Mouse (Mus musculus) midbrain, embryonic 12.5 days (tissue): ENCODE measurements at regions not wholly inside any gene's neighbourhood (a gene's known extent, or its start where the extent isn't known, plus 50 kb on each side); places are given as distances from the start of the nearest gene placed in this dataset.
A peak's percentile ranks its signal among the peaks of the same experiment; 100 is the strongest.

Source experiments
- ATAC-seq: fragments of 200-750 bp; cut with Nextera tagmentation; 2 replicates; pipeline ENCODE4 v1.8.0; 2017; ENCODE audit warnings: low read depth, moderate TSS enrichment, moderate library complexity; ENCODE audit not compliant: low FRiP score
- H3K27ac ChIP-seq: fragments of 300-500 bp; sonication (generic); replicated peaks from 2 replicates; pipeline ENCODE4 v1.5.1; 2016; ENCODE audit warnings: mild to moderate bottlenecking
- H3K27me3 ChIP-seq: fragments of 300-500 bp; sonication (generic); 2 replicates; pipeline ENCODE4 v1.6.1; 2016; ENCODE audit warnings: mild to moderate bottlenecking
- H3K36me3 ChIP-seq: fragments of 300-500 bp; sonication (generic); 2 replicates; pipeline ENCODE4 v1.6.1; 2016
- H3K4me1 ChIP-seq: fragments of 300-500 bp; sonication (generic); 2 replicates; pipeline ENCODE4 v1.6.1; 2016
- H3K4me2 ChIP-seq: fragments of 300-500 bp; sonication (generic); replicated peaks from 2 replicates; pipeline ENCODE4 v1.6.1; 2016; ENCODE audit warnings: mild to moderate bottlenecking, moderate library complexity
- H3K4me3 ChIP-seq: fragments of 300-500 bp; sonication (generic); 2 replicates; pipeline ENCODE4 v1.5.1; 2016; ENCODE audit warnings: mild to moderate bottlenecking
- H3K9ac ChIP-seq: fragments of 300-500 bp; sonication (generic); replicated peaks from 2 replicates; pipeline ENCODE4 v1.6.1; 2016; ENCODE audit warnings: mild to moderate bottlenecking, moderate library complexity
- H3K9me3 ChIP-seq: fragments of 300-500 bp; sonication (generic); 2 replicates; pipeline ENCODE4 v1.6.1; 2016; ENCODE audit warnings: mild to moderate bottlenecking
- WGBS: fragments of 180-500 bp; shearing (Covaris S2); methylation state at CpG from one replicate; pipeline ENCODE4 v1.1.7; 2016; 5-methylcytosine and 5-hydroxymethylcytosine counted together

DNA sequence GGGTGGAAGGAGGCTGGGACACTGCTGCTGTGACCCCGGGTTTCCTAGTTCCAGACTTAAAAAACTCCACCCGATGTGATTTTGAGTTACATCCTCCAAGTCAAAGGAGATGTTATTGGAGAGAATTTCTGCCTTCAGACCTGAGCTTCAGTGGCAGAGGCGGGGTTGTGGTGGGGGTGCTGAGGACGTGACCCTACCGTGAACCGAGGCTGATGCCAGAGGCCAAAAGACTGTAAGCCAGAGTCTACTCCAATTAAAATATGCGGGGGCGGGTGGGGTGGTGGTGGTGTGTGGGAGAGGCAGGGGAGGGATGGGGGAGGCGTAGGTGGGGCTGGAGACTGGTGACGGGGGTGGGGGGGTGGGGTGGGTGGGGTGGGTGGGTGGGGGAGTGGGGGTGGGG lies 145.1 kb upstream of the Zfp64 start:
- H3K4me1 ChIP-seq, result no peaks in the 10 kb centered on the region
- H3K27ac ChIP-seq, result no peak overlapping the region
- no peak overlapping the region for H3K4me2 ChIP-seq
- H3K36me3 ChIP-seq, result no peaks in the 10 kb centered on the region
- WGBS, result 88% methylated on average over 10 of the region's 10 CpGs
- H3K4me3 ChIP-seq, result no peak overlapping the region
- no peak for ATAC-seq
- H3K9me3 ChIP-seq, result peaks cover 6% of the 10 kb centered on the region; the same call in 1 of the 2 replicates
- no peak overlapping the region for H3K9ac ChIP-seq
- H3K27me3 ChIP-seq, result no peaks in the 10 kb centered on the region

DNA sequence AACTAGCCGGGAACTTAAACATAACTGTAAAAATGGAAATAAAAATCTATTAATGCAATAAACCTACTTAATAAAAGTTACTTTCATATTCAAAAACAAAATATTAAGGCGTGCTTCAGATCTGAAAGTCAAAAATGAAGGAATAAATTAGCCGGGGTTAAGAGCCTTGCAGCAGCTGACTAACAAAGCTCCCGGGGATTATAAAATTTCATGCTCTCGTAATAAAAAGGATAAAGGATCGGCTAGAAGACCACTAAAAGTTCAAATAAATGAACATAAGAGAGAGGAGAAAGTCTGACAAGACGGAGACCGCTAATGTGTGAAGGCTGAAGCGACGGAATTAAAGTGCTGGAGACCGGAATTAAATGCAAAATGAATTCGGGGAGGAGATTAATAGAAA lies 144.3 kb upstream of the Zfp64 start:
- no peak overlapping the region for H3K4me2 ChIP-seq
- ATAC-seq, result no peak
- H3K27me3 ChIP-seq, result no peaks in the 10 kb centered on the region
- no peak overlapping the region for H3K9ac ChIP-seq
- WGBS, result 53% methylated on average over 12 of the region's 12 CpGs
- peaks cover 1% of the 10 kb centered on the region; the same call in 1 of the 2 replicates for H3K4me1 ChIP-seq
- H3K27ac ChIP-seq, result no peak overlapping the region
- H3K9me3 ChIP-seq, result peaks cover 6% of the 10 kb centered on the region; the same call in 1 of the 2 replicates
- H3K36me3 ChIP-seq, result no peaks in the 10 kb centered on the region
- H3K4me3 ChIP-seq, result no peak overlapping the region

DNA sequence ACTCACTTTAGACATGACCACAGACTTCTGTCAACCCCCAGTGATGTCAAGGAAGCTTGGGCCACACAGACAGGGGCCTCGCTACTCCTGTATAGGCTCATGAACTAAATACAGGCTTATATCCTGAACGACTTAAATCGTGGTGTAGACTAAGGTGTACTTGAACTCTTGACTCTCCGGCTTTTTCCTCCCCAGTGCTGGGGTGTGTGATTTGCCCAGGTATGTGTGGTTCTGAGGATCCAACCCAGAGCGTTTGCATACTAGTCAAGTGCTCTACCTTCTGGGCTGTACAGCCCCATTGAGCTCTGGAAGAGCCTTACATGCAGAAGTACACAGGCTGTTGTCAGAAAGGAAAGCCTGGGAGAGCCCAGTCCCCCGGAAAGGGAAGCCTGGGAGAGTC lies 143.2 kb upstream of the Zfp64 start:
- 91% methylated on average over 6 of the region's 6 CpGs for WGBS

GRCm38 (mm10) chr2:169094011-169094754 lies 138.8 kb upstream of the Zfp64 start:
- H3K4me1 ChIP-seq, result peaks cover 10% of the 10 kb centered on the region
- no peak overlapping the region for H3K27ac ChIP-seq
- H3K9me3 ChIP-seq, result 0 out of 2 replicates have a peak, but pooled peaks cover 8% of the 10 kb centered on the region
- no peak overlapping the region for H3K4me3 ChIP-seq
- no peak overlapping the region for H3K9ac ChIP-seq
- 0 out of 2 replicates have a peak overlapping the region, but pooled peaks have one; percentile 3 for H3K4me2 ChIP-seq
- ATAC-seq, result no peak
- H3K27me3 ChIP-seq, result no peaks in the 10 kb centered on the region
- 39% methylated on average over 22 of the region's 22 CpGs for WGBS
- H3K36me3 ChIP-seq, result no peaks in the 10 kb centered on the region

More for the DNA sequence above, 143.2 kb upstream of the Zfp64 start:
- no peak overlapping the region for H3K4me2 ChIP-seq
- no peak overlapping the region for H3K27ac ChIP-seq
- no peak for ATAC-seq
- H3K4me3 ChIP-seq, result no peak overlapping the region
- H3K4me1 ChIP-seq, result peaks cover 10% of the 10 kb centered on the region
- peaks cover 6% of the 10 kb centered on the region; the same call in 1 of the 2 replicates for H3K9me3 ChIP-seq
- no peaks in the 10 kb centered on the region for H3K27me3 ChIP-seq
- H3K9ac ChIP-seq, result no peak overlapping the region
- no peaks in the 10 kb centered on the region for H3K36me3 ChIP-seq

DNA sequence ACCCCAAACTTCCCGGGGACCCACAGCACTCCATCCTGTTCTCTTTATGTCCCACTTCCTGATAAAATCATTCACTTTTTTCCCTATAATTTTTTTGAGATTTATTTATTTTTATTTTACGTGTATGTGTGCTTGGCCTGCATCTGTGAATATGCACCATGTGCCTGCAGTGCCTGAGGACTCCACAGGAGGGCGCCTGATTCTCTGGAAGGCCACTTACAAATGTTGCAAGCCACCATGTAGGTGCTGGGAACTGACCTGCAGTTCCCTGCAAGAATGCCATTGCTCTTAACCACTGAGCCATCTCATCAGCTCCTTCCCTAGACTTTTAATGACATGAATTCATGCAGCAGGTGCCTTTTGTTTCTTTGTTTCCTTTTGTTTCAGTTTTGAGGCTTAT lies 134.9 kb upstream of the Zfp64 start:
- Histone ChIP-seq H3K4me1 (peaks cover 10% of the 10 kb centered on the region), H3K27ac (no peak overlapping the region), H3K9ac (no peak overlapping the region), H3K4me2 (no peak overlapping the region), H3K9me3 (0 out of 2 replicates have a peak, but pooled peaks cover 8% of the 10 kb centered on the region), H3K36me3 (no peaks in the 10 kb centered on the region), H3K4me3 (no peak overlapping the region), H3K27me3 (no peaks in the 10 kb centered on the region)
- ATAC-seq, result no peak
- WGBS, result 85% methylated on average over 3 of the region's 3 CpGs

GRCm38 (mm10) chr2:169088870-169089484 lies 133.6 kb upstream of the Zfp64 start:
- H3K27ac ChIP-seq, result no peak overlapping the region
- H3K4me1 ChIP-seq, result peaks cover 4% of the 10 kb centered on the region; the same call in 1 of the 2 replicates
- ATAC-seq, result no peak
- no peak overlapping the region for H3K4me2 ChIP-seq
- H3K27me3 ChIP-seq, result no peaks in the 10 kb centered on the region
- H3K9ac ChIP-seq, result no peak overlapping the region
- H3K4me3 ChIP-seq, result no peak overlapping the region
- 83% methylated on average over 16 of the region's 16 CpGs for WGBS
- H3K9me3 ChIP-seq, result 0 out of 2 replicates have a peak, but pooled peaks cover 8% of the 10 kb centered on the region
- H3K36me3 ChIP-seq, result no peaks in the 10 kb centered on the region

GRCm38 (mm10) chr2:169088301-169088700 lies 132.9 kb upstream of the Zfp64 start:
- no peak overlapping the region for H3K4me3 ChIP-seq
- 0 out of 2 replicates have a peak, but pooled peaks cover 8% of the 10 kb centered on the region for H3K9me3 ChIP-seq
- H3K4me1 ChIP-seq, result no peaks in the 10 kb centered on the region
- WGBS, result 90% methylated on average over 10 of the region's 10 CpGs
- no peak overlapping the region for H3K27ac ChIP-seq
- no peaks in the 10 kb centered on the region for H3K36me3 ChIP-seq
- H3K9ac ChIP-seq, result no peak overlapping the region
- H3K4me2 ChIP-seq, result no peak overlapping the region
- H3K27me3 ChIP-seq, result no peaks in the 10 kb centered on the region
- ATAC-seq, result no peak

GRCm38 (mm10) chr2:169071267-169071666 lies 115.9 kb upstream of the Zfp64 start:
- no peak for ATAC-seq
- Histone ChIP-seq H3K27me3 (no peaks in the 10 kb centered on the region), H3K4me2 (no peak overlapping the region), H3K27ac (no peak overlapping the region), H3K4me3 (no peak overlapping the region), H3K9ac (no peak overlapping the region), H3K4me1 (no peaks in the 10 kb centered on the region), H3K36me3 (no peaks in the 10 kb centered on the region), H3K9me3 (peaks cover 8% of the 10 kb centered on the region; the same call in 1 of the 2 replicates)

- WGBS, result 81% methylated on average over 16 of the region's 16 CpGs
- no peak overlapping the region for H3K4me3 ChIP-seq
- ATAC-seq, result no peak
Measured at GRCm38 (mm10) chr2:169065166-169065698, 109.8 kb upstream of the Zfp64 start.

DNA sequence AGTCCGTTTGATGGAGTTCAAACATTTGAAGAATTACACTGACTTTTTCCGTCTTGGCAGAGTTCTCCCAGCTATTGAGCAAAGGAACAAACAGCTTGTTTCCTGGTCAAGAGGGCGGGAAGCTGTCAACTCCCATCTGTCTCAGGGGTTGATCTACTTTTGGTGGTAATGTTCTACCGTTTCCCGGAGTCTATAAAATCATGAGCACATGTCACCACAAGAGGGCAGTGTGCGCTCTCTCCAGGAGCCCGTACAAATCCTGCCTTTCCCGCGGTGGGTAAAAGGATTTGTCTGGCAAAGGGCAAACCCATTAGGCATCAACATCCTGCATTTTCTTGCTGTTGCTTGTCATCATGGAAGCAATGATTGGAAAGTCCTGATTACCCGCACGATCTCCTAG lies 106.1 kb upstream of the Zfp64 start:
- Histone ChIP-seq H3K4me3 (no peak overlapping the region), H3K27ac (no peak overlapping the region), H3K9me3 (0 out of 2 replicates have a peak, but pooled peaks cover 6% of the 10 kb centered on the region), H3K4me2 (no peak overlapping the region), H3K27me3 (no peaks in the 10 kb centered on the region), H3K4me1 (0 out of 2 replicates have a peak, but pooled peaks cover 2% of the 10 kb centered on the region), H3K9ac (no peak overlapping the region), H3K36me3 (no peaks in the 10 kb centered on the region)
- ATAC-seq, result no peak
- WGBS, result 10% methylated on average over 11 of the region's 11 CpGs

More at GRCm38 (mm10) chr2:169065166-169065698, 109.8 kb upstream of the Zfp64 start:
- peaks cover under 1% of the 10 kb centered on the region; the same call in 1 of the 2 replicates for H3K9me3 ChIP-seq
- 0 out of 2 replicates have a peak, but pooled peaks cover 2% of the 10 kb centered on the region for H3K4me1 ChIP-seq
- no peak overlapping the region for H3K27ac ChIP-seq
- H3K36me3 ChIP-seq, result no peaks in the 10 kb centered on the region
- no peak overlapping the region for H3K4me2 ChIP-seq
- no peak overlapping the region for H3K9ac ChIP-seq
- H3K27me3 ChIP-seq, result no peaks in the 10 kb centered on the region

DNA sequence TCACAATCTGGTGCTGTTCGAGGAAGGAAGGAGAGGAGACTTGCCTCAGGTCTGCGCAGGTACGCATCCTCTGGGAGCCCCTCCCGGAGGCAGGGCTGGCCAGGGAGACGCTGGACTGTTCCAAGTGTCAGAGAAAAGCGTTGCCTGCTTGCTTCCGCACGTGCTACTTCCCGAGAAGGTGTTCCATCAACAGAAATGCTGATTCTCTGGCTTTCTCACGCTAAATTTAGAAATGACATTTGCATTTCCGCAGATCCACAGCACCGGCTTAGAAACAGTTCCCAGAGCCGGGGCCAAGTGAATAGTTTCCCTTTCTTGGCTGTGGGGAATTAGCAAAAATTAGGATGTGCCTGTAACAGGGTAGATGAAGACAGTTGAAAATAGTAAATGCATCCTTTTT lies 105.1 kb upstream of the Zfp64 start:
- Histone ChIP-seq H3K4me1 (0 out of 2 replicates have a peak, but pooled peaks cover 2% of the 10 kb centered on the region), H3K4me3 (no peak overlapping the region), H3K27me3 (no peaks in the 10 kb centered on the region), H3K27ac (no peak overlapping the region), H3K4me2 (no peak overlapping the region), H3K9ac (no peak overlapping the region), H3K9me3 (0 out of 2 replicates have a peak, but pooled peaks cover 6% of the 10 kb centered on the region), H3K36me3 (no peaks in the 10 kb centered on the region)
- WGBS, result 64% methylated on average over 13 of the region's 13 CpGs
- ATAC-seq, result no peak

- Histone ChIP-seq H3K27me3 (no peaks in the 10 kb centered on the region), H3K27ac (no peak overlapping the region), H3K9me3 (0 out of 2 replicates have a peak, but pooled peaks cover 6% of the 10 kb centered on the region), H3K4me2 (no peak overlapping the region), H3K4me3 (no peak overlapping the region), H3K4me1 (0 out of 2 replicates have a peak, but pooled peaks cover 2% of the 10 kb centered on the region), H3K36me3 (no peaks in the 10 kb centered on the region), H3K9ac (no peak overlapping the region)
- 73% methylated on average over 5 of the region's 5 CpGs for WGBS
- ATAC-seq, result no peak
Measured at GRCm38 (mm10) chr2:169057831-169058230, 102.4 kb upstream of the Zfp64 start.
